Mouse (Mus musculus): ENCODE measurements around the gene Wwox. TPM values are rescaled to one million over a fixed set of nuclear protein-coding genes. Genes with fewer than 3 reads are reported as not detected.

Wwox gene
- polyA plus RNA-seq, 1 experiment from 2014 or later: 6.6 TPM

- Histone ChIP-seq H3K36me3 (ENCODE audit: inconsistent target) (no peaks in the 10 kb centered on the region), H3K79me2 (ENCODE audit: inconsistent target) (no peaks in the 10 kb centered on the region), H3K27ac (no peak overlapping the region), H3K4me3 (ENCODE audit: inconsistent target) (no peak overlapping the region)
- 7% methylated on average over 2 of the region's 2 CpGs for WGBS (ENCODE audit: missing documents)
Observed at GRCm38 (mm10) chr8:114879678-114880077, 440.2 kb downstream of the Wwox start.

GRCm38 (mm10) chr8:114880475-114881135 is 441.1 kb downstream of the Wwox start:
- Histone ChIP-seq H3K27ac (no peak overlapping the region), H3K4me3 (ENCODE audit: inconsistent target) (no peak overlapping the region), H3K79me2 (ENCODE audit: inconsistent target) (no peaks in the 10 kb centered on the region), H3K36me3 (ENCODE audit: inconsistent target) (no peaks in the 10 kb centered on the region)
- 6% methylated on average over 8 of the region's 8 CpGs for WGBS (ENCODE audit: missing documents)

- H3K36me3 ChIP-seq (ENCODE audit: inconsistent target): no peaks in the 10 kb centered on the region
- no peak overlapping the region for H3K27ac ChIP-seq
- 34% methylated on average over 5 of the region's 5 CpGs for WGBS (ENCODE audit: missing documents)
Observed at GRCm38 (mm10) chr8:114881891-114882401, 442.5 kb downstream of the Wwox start.

GRCm38 (mm10) chr8:114882504-114882903 is 443.0 kb downstream of the Wwox start:
- H3K4me3 ChIP-seq (ENCODE audit: inconsistent target): no peak overlapping the region
- no peak overlapping the region for H3K27ac ChIP-seq
- 50% methylated on average over 4 of the region's 4 CpGs for WGBS (ENCODE audit: missing documents)
- no peaks in the 10 kb centered on the region for H3K36me3 ChIP-seq (ENCODE audit: inconsistent target)
- no peaks in the 10 kb centered on the region for H3K79me2 ChIP-seq (ENCODE audit: inconsistent target)

More at GRCm38 (mm10) chr8:114881891-114882401, 442.5 kb downstream of the Wwox start:
- H3K79me2 ChIP-seq (ENCODE audit: inconsistent target): no peaks in the 10 kb centered on the region
- no peak overlapping the region for H3K4me3 ChIP-seq (ENCODE audit: inconsistent target)

GRCm38 (mm10) chr8:114882936-114883606 is 443.6 kb downstream of the Wwox start:
- 88% methylated on average over 11 of the region's 11 CpGs for WGBS (ENCODE audit: missing documents)
- Histone ChIP-seq H3K4me3 (ENCODE audit: inconsistent target) (no peak overlapping the region), H3K36me3 (ENCODE audit: inconsistent target) (no peaks in the 10 kb centered on the region), H3K79me2 (ENCODE audit: inconsistent target) (no peaks in the 10 kb centered on the region), H3K27ac (no peak overlapping the region)

GRCm38 (mm10) chr8:114883967-114884366 is 444.5 kb downstream of the Wwox start:
- WGBS (ENCODE audit: missing documents): 93% methylated on average over 9 of the region's 9 CpGs
- Histone ChIP-seq H3K36me3 (ENCODE audit: inconsistent target) (no peaks in the 10 kb centered on the region), H3K27ac (no peak overlapping the region), H3K79me2 (ENCODE audit: inconsistent target) (no peaks in the 10 kb centered on the region), H3K4me3 (ENCODE audit: inconsistent target) (no peak overlapping the region)

GRCm38 (mm10) chr8:114885026-114885592 is 445.7 kb downstream of the Wwox start:
- Histone ChIP-seq H3K4me3 (ENCODE audit: inconsistent target) (no peak overlapping the region), H3K27ac (no peak overlapping the region), H3K36me3 (ENCODE audit: inconsistent target) (no peaks in the 10 kb centered on the region), H3K79me2 (ENCODE audit: inconsistent target) (no peaks in the 10 kb centered on the region)
- 69% methylated on average over 18 of the region's 18 CpGs for WGBS (ENCODE audit: missing documents)

GRCm38 (mm10) chr8:114888388-114888787 is 448.9 kb downstream of the Wwox start:
- WGBS (ENCODE audit: missing documents): 100% methylated on average over 3 of the region's 3 CpGs
- Histone ChIP-seq H3K79me2 (ENCODE audit: inconsistent target) (no peaks in the 10 kb centered on the region), H3K36me3 (ENCODE audit: inconsistent target) (no peaks in the 10 kb centered on the region), H3K4me3 (ENCODE audit: inconsistent target) (no peak overlapping the region), H3K27ac (no peak overlapping the region)

- H3K4me3 ChIP-seq (ENCODE audit: inconsistent target): no peak overlapping the region
- H3K36me3 ChIP-seq (ENCODE audit: inconsistent target): no peaks in the 10 kb centered on the region
- 87% methylated on average over 14 of the region's 16 CpGs for WGBS (ENCODE audit: missing documents)
- no peaks in the 10 kb centered on the region for H3K79me2 ChIP-seq (ENCODE audit: inconsistent target)
- H3K27ac ChIP-seq: no peak overlapping the region
Observed at GRCm38 (mm10) chr8:114889578-114890374, 450.3 kb downstream of the Wwox start.

GRCm38 (mm10) chr8:114890478-114890877 is 451.0 kb downstream of the Wwox start:
- no peak overlapping the region for H3K4me3 ChIP-seq (ENCODE audit: inconsistent target)
- H3K36me3 ChIP-seq (ENCODE audit: inconsistent target): no peaks in the 10 kb centered on the region
- H3K79me2 ChIP-seq (ENCODE audit: inconsistent target): no peaks in the 10 kb centered on the region
- WGBS (ENCODE audit: missing documents): 96% methylated on average over 5 of the region's 5 CpGs
- H3K27ac ChIP-seq: no peak overlapping the region

- WGBS (ENCODE audit: missing documents): 91% methylated on average over 4 of the region's 4 CpGs
- no peaks in the 10 kb centered on the region for H3K79me2 ChIP-seq (ENCODE audit: inconsistent target)
- H3K4me3 ChIP-seq (ENCODE audit: inconsistent target): no peak overlapping the region
- H3K36me3 ChIP-seq (ENCODE audit: inconsistent target): no peaks in the 10 kb centered on the region
- H3K27ac ChIP-seq: no peak overlapping the region
Observed at GRCm38 (mm10) chr8:114891252-114891651, 451.8 kb downstream of the Wwox start.

- H3K79me2 ChIP-seq (ENCODE audit: inconsistent target): no peaks in the 10 kb centered on the region
- H3K36me3 ChIP-seq (ENCODE audit: inconsistent target): no peaks in the 10 kb centered on the region
- WGBS (ENCODE audit: missing documents): 90% methylated on average over 8 of the region's 8 CpGs
- no peak overlapping the region for H3K4me3 ChIP-seq (ENCODE audit: inconsistent target)
- no peak overlapping the region for H3K27ac ChIP-seq
Observed at GRCm38 (mm10) chr8:114897432-114897831, 458.0 kb downstream of the Wwox start.

- Histone ChIP-seq H3K27ac (no peak overlapping the region), H3K36me3 (ENCODE audit: inconsistent target) (no peaks in the 10 kb centered on the region), H3K79me2 (ENCODE audit: inconsistent target) (no peaks in the 10 kb centered on the region), H3K4me3 (ENCODE audit: inconsistent target) (no peak overlapping the region)
- 89% methylated on average over 11 of the region's 12 CpGs for WGBS (ENCODE audit: missing documents)
Observed at GRCm38 (mm10) chr8:114899157-114899556, 459.7 kb downstream of the Wwox start.

- Histone ChIP-seq H3K4me3 (ENCODE audit: inconsistent target) (no peak overlapping the region), H3K27ac (no peak overlapping the region), H3K79me2 (ENCODE audit: inconsistent target) (no peaks in the 10 kb centered on the region), H3K36me3 (ENCODE audit: inconsistent target) (no peaks in the 10 kb centered on the region)
- WGBS (ENCODE audit: missing documents): 86% methylated on average over 5 of the region's 5 CpGs
Observed at GRCm38 (mm10) chr8:114902584-114902983, 463.1 kb downstream of the Wwox start.
